8 mouse cellular contexts compared by ENCODE assay signal in the genomic region with DNA sequence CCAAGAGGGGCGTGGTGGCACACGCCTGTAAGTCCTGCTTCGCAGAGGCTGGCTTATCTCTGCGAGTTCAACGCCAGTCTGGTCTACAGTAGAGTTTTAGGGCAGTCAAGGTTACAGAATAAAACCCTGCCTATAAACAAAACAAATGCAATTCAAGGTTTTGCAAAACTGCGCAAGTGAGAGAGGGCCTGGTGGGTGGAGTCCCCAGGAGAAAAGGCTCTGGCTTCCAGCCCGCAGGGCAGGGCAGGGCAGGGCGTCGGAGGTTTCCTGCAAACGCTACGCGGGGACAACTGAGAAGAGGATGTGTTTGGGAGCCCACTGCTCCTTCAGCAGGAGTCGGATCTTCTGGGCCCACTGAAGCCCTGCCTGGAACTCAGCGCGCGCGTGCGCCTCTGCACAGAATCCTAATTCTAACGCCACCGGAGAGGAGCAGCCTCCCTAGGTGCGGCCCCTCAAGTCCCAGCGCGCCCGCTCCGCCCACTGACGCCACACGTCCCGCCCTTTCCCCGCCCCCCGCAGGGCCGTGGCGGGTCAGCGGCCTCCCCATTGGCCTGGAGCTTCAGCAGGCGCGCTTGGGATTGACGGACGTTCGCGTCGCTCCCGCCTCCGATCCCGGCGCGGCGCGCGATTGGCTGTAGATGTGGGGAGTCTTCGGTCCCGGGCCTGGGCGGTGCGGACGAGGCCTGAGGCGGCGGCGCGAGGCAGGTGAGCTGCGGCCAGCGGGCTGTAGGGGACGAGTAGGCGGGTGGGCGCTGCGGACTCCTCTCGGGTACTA. TPM values are rescaled to one million over a fixed set of nuclear protein-coding genes. Genes with fewer than 3 reads are reported as not detected.
DNase-seq lines count a peak whose midpoint lies in the region; ATAC-seq and TF ChIP-seq lines count a peak whose summit lies in the region.

TSS of gene Sun1 (plus strand) at position 643 of the 775 bp plus-strand sequence.

- no peaks in the 10 kb centered on the region for H3K9me3 ChIP-seq in hindbrain, embryonic 10.5 days
- no peaks in the 10 kb centered on the region for H3K9me3 ChIP-seq in lung, postnatal 0 days (ENCODE audit: low read length)

- peak within 1 kb of the TSS; percentile 99 for H3K4me2 ChIP-seq in lung, postnatal 0 days (replicated peaks; ENCODE audit: low read depth, low read length)

- TF ChIP-seq EP300 in lung, postnatal 0 days (IDR thresholded peaks at IDR 0.05) = no peak

- no peak; the same call in 1 of the 2 replicates for TF ChIP-seq CTCF in lung, postnatal 0 days (IDR thresholded peaks at IDR 0.05)

- peak within 1 kb of the TSS; percentile 81 for H3K9ac ChIP-seq in lung, postnatal 0 days (replicated peaks; ENCODE audit: low read depth)

- H3K36me3 ChIP-seq in hindbrain, embryonic 10.5 days = no peaks in the 10 kb centered on the region
- no peaks in the 10 kb centered on the region for H3K36me3 ChIP-seq in lung, postnatal 0 days (ENCODE audit: insufficient read depth, low read length)

- peak; percentile 91 for ATAC-seq in frontal cortex, adult (ENCODE audit: low TSS enrichment)
- ATAC-seq in lung, postnatal 0 days = peak; percentile 98

- WGBS in hindbrain, embryonic 10.5 days = 1% methylated on average over 63 of the region's 64 CpGs
- 4% methylated on average over 52 of the region's 64 CpGs for WGBS in lung, postnatal 0 days

- H3K27me3 ChIP-seq in hindbrain, embryonic 10.5 days (ENCODE audit: insufficient read depth, poor library complexity, severe bottlenecking) = no peaks in the 10 kb centered on the region; the same call in 1 of the 2 replicates
- H3K27me3 ChIP-seq in lung, postnatal 0 days (replicated peaks; ENCODE audit: insufficient read depth, low read length) = no peaks in the 10 kb centered on the region

- peaks cover 30% of the 10 kb centered on the region for H3K4me1 ChIP-seq in hindbrain, embryonic 10.5 days (replicated peaks)
- peaks cover 22% of the 10 kb centered on the region; the same call in 1 of the 2 replicates for H3K4me1 ChIP-seq in lung, postnatal 0 days (ENCODE audit: insufficient read depth, low read depth, low read length)

- peak; percentile 98 for DNase-seq in MN1 (ENCODE audit: low spot score)
- DNase-seq in cerebellum, adult 9-10 months = peak; percentile 99
- DNase-seq in hindbrain, embryonic 10.5 days (ENCODE audit: low spot score) = peak; percentile 98
- DNase-seq in layer of hippocampus, adult 9-11 months = peak; percentile 98
- peak; percentile 99 for DNase-seq in lung, postnatal 0 days (ENCODE audit: low spot score)
- peak; percentile 99 for DNase-seq in ovary, postnatal 14 days (ENCODE audit: low spot score)
- DNase-seq in thymus, postnatal 14 days = peak; percentile 99

- H3K27ac ChIP-seq in hindbrain, embryonic 10.5 days = peak within 1 kb of the TSS; percentile 92
- H3K27ac ChIP-seq in lung, postnatal 0 days (ENCODE audit: low read length) = peak within 1 kb of the TSS; percentile 85

- H3K4me3 ChIP-seq in hindbrain, embryonic 10.5 days = peak within 1 kb of the TSS; percentile 98
- peak within 1 kb of the TSS; percentile 85 for H3K4me3 ChIP-seq in lung, postnatal 0 days (ENCODE audit: low read depth, low read length)

RNA-seq across cellular contexts. Expression of gene Sun1, which starts in this region (rescaled TPM):
- 44.1 and 50.2 TPM in 2 replicates for polyA plus RNA-seq in hindbrain, embryonic 10.5 days (2016; fragmentation: Nextera tagmentation; extraction: Ambion mirVana)
- polyA plus RNA-seq in lung, postnatal 0 days (2015; fragmentation: Nextera tagmentation; extraction: Ambion mirVana) = 35.1 and 37.6 TPM in 2 replicates

Comparison
In these comparisons a context has a peak if more than half of its experiments do, and no peak if none do; other contexts are left out.
1. Peak in every context shown above with its lines: DNase-seq, ATAC-seq, H3K4me3 ChIP-seq and H3K27ac ChIP-seq.